Mouse (Mus musculus): ENCODE measurements around the gene Wdr11.

DNA sequence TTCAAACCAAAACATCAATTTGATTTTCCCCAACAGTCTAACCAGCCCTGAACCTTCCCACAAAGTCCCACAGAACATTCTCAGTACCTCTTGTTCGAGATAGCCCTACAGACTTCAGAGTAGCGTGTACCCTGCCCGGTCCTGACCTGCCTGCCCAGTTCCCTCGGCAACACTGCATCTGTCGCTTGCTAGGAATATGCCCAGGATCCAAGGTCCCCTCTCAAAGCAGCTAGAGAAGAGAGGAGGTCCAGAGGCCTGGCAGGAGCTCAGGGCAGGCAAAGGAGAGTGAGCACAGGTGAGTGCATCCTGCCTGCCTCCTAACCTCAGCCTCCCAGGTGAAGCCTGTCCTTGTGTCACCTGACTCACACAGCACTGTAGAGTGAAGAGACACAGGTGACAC, 47.3 kb downstream of the Wdr11 start:
- TF ChIP-seq CTCF (IDR thresholded peaks at IDR 0.05; ENCODE audit: low read depth) (no peak), EP300 (IDR thresholded peaks at IDR 0.05; ENCODE audit: low read depth) (no peak)
